Mouse (Mus musculus) adrenal gland, postnatal 36 days (tissue): ENCODE data around the gene Ttc5. TPM values are rescaled to one million over a fixed set of nuclear protein-coding genes. Genes with fewer than 3 reads are reported as not detected.

Experiments
- DNase-seq, 2 experiments: peaks; one replicate each; pipeline ENCODE4 v3.0.0; 2021; ENCODE audit warnings: mixed read lengths in 1 of 2
- total RNA-seq, 2 experiments: library from RNA; stranded (reverse); gene quantifications; 2 replicates each; pipeline ENCODE4 v1.2.3; 2021

The Ttc5 gene
- total RNA-seq, 2 experiments from 2014 or later: 30.8 to 46.9 TPM

DNA sequence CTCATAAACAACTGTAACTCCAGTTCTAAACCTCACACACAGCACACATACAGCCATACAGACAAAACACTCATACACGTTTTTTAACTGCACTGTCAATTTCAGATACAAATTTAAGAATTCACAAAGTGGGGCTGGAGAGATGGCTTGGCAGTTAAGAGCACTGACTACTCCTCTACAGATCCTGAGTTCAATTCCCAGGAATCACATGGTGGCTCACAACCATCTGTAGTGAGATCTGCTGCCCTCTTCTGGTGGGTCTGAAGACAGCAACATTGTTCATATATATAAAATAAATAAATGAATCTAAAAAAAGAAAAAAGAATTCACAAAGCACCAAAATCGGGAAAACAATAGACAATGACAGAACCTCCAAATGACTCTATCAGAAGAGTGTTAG is 14.0 kb downstream of the Ttc5 start:
- peak in 1 of 2 experiments; percentile 20 for DNase-seq

DNA sequence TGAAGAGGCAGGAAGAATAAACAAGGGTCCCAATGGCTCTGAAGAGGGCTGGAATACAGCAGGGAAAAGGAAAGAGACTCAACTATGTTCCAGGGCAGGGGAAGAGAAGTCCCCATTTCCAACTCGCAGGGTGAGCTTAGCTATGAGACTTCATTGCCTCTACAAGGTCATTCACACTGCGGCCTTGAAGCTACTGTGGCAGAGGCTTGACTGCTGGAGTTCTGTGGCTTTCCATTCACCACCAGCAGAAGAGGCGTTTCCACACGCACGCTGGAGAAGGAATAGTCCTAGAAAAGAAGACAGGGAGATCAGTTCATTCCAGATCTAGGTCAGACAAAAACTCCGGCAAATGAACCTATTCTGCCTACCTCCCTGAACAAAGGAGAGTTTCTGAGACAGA is 19.6 kb downstream of the Ttc5 start:
- DNase-seq: peak; percentile 64 to 67

DNA sequence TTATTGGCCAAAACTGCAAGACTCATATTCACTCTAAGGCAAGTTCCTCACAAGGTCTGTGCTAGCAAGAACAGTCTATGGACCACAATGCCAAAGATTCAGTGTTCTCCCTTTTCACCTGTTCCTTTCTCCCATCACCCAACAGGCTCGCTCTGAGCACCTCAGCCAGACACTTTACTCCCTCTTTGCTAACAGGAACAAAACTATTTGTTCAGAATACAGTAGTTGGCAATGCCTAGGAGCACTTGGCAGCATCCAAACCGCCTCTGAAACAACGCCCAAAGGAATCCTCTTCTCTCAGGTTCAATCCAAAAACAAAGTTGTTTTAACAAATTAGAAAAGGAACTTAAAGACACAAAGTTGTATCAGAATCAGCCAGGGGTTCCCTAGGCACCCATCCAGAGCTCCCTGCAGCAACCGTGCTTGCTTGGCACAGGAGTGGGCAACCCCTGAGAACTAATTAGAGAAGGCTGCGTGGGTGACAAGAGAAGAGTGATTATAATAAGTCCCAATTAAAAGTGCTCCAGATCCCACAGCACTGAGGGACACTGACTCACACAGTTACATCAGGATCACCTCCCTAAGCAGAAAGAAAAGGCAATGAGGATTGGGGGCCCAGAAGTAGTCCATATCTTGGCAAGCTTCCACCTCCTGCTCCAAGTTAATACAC is 26.8 kb downstream of the Ttc5 start:
- no peak for DNase-seq

DNA sequence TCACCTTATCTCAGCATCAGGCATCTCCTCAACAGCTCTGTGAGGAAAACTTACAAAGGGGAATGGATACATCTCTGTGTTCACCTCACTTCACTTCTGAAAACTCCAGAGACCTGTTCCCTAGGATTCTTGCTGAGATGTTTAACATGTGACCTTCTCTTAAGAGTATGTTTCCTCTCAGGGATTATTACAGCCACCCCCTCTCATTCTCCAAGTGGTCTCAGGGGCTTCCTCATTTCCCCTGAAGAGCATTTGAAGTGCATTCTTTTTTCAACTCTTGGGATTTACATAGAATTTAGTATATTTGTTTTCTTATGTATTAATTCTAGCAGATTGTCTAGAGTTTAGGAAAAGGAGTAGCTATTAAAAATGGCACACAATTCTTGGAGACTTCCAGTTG is 40.3 kb downstream of the Ttc5 start, which contains the start of gene Olfr749:
TSS of gene Olfr749 (minus strand) at position 101 of the 400 bp plus-strand sequence.
- DNase-seq: no peak

DNA sequence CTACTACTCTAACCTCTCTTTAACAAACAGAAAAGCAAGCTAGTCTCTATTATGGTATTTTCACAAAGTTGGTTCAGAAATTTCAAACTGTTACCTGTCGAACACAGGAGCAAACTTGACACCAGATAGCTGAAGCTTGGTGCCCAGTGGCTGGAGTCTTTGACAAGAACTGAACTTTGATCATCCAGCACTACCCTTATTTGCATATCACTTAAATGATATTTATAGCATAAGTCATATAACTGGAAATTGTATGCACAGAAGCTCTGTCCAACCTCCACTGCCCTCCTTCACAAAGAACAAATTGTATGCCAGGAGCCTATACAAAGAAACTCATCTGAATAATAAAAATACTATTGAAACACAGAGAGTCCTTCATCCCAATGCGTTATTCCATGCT is 43.7 kb downstream of the Ttc5 start:
- no peak for DNase-seq

DNA sequence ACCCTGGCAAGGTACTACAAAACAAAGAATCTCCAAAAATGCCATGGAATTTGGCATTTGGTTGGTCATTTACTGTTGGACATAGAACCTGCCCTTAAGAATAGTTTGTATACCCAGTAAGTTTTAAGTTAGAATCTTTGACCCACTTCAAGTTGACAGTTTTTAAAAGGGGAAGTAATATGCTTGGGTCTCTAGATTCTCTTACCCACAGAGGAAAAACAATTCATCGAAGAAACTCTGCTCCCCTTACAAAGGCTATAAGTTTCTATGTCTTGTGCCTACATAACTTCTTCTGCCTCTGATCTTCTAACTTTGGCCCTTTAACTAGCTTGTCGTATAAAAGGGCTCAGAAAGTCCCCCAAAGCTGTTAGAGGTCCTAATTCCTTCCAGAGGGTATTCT is 45.0 kb downstream of the Ttc5 start:
- no peak for DNase-seq

DNA sequence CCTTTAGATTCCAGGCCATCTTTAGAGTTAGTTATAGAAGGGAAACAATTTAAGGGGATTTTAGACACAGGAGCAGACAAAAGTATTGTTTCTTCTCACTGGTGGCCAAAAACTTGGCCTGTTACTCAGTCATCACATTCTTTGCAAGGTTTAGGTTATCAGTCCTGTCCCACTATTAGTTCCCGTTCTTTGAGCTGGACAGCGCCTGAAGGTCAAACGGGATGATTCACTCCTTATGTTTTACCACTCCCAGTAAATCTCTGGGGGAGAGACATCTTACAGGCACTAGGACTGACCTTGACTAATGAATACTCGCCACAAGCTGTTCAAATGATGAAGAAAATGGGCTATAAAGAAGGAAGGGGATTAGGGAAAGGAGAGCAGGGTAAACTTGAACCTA is 62.9 kb downstream of the Ttc5 start:
- peak; percentile 25 to 35 for DNase-seq

DNA sequence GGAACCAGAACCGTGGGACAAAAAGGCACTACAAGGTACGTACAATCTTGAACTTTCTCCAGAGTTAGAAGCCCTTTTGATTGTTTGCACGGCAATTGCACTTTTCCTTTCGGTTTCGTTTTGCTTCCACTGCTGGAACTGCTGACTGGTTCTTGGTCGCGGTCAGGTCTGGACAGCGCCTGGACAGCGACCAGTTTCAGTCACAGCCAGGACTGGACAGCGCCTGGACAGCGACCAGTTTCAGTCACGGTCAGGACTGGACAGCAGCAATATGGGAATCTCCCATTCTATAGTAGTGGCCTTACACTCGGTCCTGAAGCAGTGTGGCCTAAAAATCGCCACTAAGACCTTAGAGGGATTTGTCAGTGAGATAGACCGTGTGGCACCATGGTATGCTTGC is 65.4 kb downstream of the Ttc5 start:
- DNase-seq: peak in 1 of 2 experiments; percentile 1

Other genes starting within 250 kb of the Ttc5 start
- gene Olfr744, start 170.6 kb downstream of the Ttc5 start, total RNA-seq: not detected
- gene Olfr745, start 146.1 kb downstream of the Ttc5 start, total RNA-seq: not detected
- not detected for gene Olfr746, start 138.4 kb downstream of the Ttc5 start, total RNA-seq
- gene Olfr747, start 92.3 kb downstream of the Ttc5 start, total RNA-seq: not detected
- gene Olfr748, start 78.1 kb downstream of the Ttc5 start, total RNA-seq: not detected
- not detected for gene Olfr749, start 40.4 kb downstream of the Ttc5 start, total RNA-seq
- gene Ccnb1ip1, start 22.2 kb upstream of the Ttc5 start, total RNA-seq: not detected
- 10 to 100 TPM; 24.1 to 24.4 TPM for gene Parp2, start 22.3 kb upstream of the Ttc5 start, total RNA-seq
- 10 to 100 TPM; 18.2 to 21.6 TPM for gene Tep1, start 85.0 kb upstream of the Ttc5 start, total RNA-seq
- gene Klhl33, start 112.0 kb upstream of the Ttc5 start, total RNA-seq: under 1 TPM; 0.50 to 0.63 TPM
- gene Osgep, start 139.4 kb upstream of the Ttc5 start, total RNA-seq: 10 to 100 TPM; 42.9 to 57.8 TPM
- gene Apex1, start 139.4 kb upstream of the Ttc5 start, total RNA-seq: 10 to 100 TPM; 61.0 to 89.4 TPM
- gene Pip4p1, start 145.3 kb upstream of the Ttc5 start, total RNA-seq: 10 to 100 TPM; 58.5 to 65.6 TPM
- gene Pnp, start 145.6 kb upstream of the Ttc5 start, total RNA-seq: 10 to 100 TPM; 43.1 to 45.2 TPM
- gene Gm49342, start 159.0 kb upstream of the Ttc5 start, total RNA-seq: 10 to 100 TPM; 37.6 to 46.1 TPM
- gene Pnp2, start 170.5 kb upstream of the Ttc5 start, total RNA-seq: 1 to 10 TPM; 2.1 to 2.9 TPM
- under 1 TPM; 0.23 to 0.26 TPM for gene Rnase10, start 222.2 kb upstream of the Ttc5 start, total RNA-seq